Mouse (Mus musculus) gastrocnemius, postnatal 36 days (tissue): Measurements from ENCODE around the gene Raet1d. TPM values are rescaled to one million over a fixed set of nuclear protein-coding genes. Genes with fewer than 3 reads are reported as not detected.
"Not testable (repeated sequence)": the region's sequence is repeated elsewhere in the genome, so short reads cannot be mapped to it uniquely, and the experiment has no call there.

ENCODE experiments used
- DNase-seq, 2 experiments: peaks; one replicate each; pipeline ENCODE4 v3.0.0; 2022
- intact Hi-C: fragments of 180-260 bp; cut with DNase I; formaldehyde crosslinking; loops from one replicate; pipeline ENCODE4 v1.15.1; 2025
- long read RNA-seq, 2 experiments: library from polyadenylated mRNA; stranded (forward); transcript quantifications; one replicate each; pipeline ENCODE4 v2.0.0; 2021
- total RNA-seq, 2 experiments: library from RNA; stranded (reverse); gene quantifications; 2 replicates each; pipeline ENCODE4 v1.2.3; 2021

Raet1d gene
- not detected for total RNA-seq
- long read RNA-seq, experiment 1 = 0 reads
- long read RNA-seq, experiment 2 = 0 reads

- intact Hi-C loops, DNase-seq: not testable (repeated sequence)
Measured at GRCm38 (mm10) chr10:22360252-22360651, at the start of gene Raet1d. TSS of gene Raet1d (plus strand) at chr10:22360552.

- intact Hi-C loops = no loop called here
- no peak for DNase-seq
Measured at GRCm38 (mm10) chr10:22322858-22323257, 37.5 kb upstream of the Raet1d start.

- intact Hi-C loops, DNase-seq: not testable (repeated sequence)
Measured at GRCm38 (mm10) chr10:22345721-22346120, 14.6 kb upstream of the Raet1d start.

GRCm38 (mm10) chr10:22353548-22354195 is 6.7 kb upstream of the Raet1d start:
- DNase-seq, intact Hi-C loops: not testable (repeated sequence)

GRCm38 (mm10) chr10:22354196-22354574 is 6.2 kb upstream of the Raet1d start:
- DNase-seq, intact Hi-C loops: not testable (repeated sequence)

GRCm38 (mm10) chr10:22357373-22357772 is 3.0 kb upstream of the Raet1d start:
- intact Hi-C loops = loop anchor here (5.0 kb wide), 1 partner anchor 190 kb away; no protein-coding TSS in a partner anchor
- DNase-seq = not testable (repeated sequence)

GRCm38 (mm10) chr10:22360957-22361356 is 605 bp downstream of the Raet1d start:
- DNase-seq, intact Hi-C loops: not testable (repeated sequence)

GRCm38 (mm10) chr10:22361415-22362352 is 1.3 kb downstream of the Raet1d start:
- DNase-seq, intact Hi-C loops: not testable (repeated sequence)

GRCm38 (mm10) chr10:22362466-22362865 is 2.1 kb downstream of the Raet1d start:
- intact Hi-C loops, DNase-seq: not testable (repeated sequence)

GRCm38 (mm10) chr10:22364915-22365314 is 4.6 kb downstream of the Raet1d start:
- intact Hi-C loops, DNase-seq: not testable (repeated sequence)

- DNase-seq, intact Hi-C loops: not testable (repeated sequence)
Measured at GRCm38 (mm10) chr10:22381226-22381625, 20.9 kb downstream of the Raet1d start.

- DNase-seq, intact Hi-C loops: not testable (repeated sequence)
Measured at GRCm38 (mm10) chr10:22390146-22390545, 29.8 kb downstream of the Raet1d start.

- DNase-seq, intact Hi-C loops: not testable (repeated sequence)
Measured at GRCm38 (mm10) chr10:22391616-22392015, 31.3 kb downstream of the Raet1d start.

- intact Hi-C loops, DNase-seq: not testable (repeated sequence)
Measured at GRCm38 (mm10) chr10:22393028-22393824, 32.9 kb downstream of the Raet1d start.

GRCm38 (mm10) chr10:22396680-22397079 is 36.3 kb downstream of the Raet1d start:
- intact Hi-C loops, DNase-seq: not testable (repeated sequence)

- peak; percentile 10 to 30 for DNase-seq
- intact Hi-C loops = not testable (repeated sequence)
Measured at GRCm38 (mm10) chr10:22402225-22402917, 42.0 kb downstream of the Raet1d start.

- peak in 1 of 2 experiments; percentile 5 for DNase-seq
- intact Hi-C loops = not testable (repeated sequence)
Measured at GRCm38 (mm10) chr10:22413702-22414494, 53.5 kb downstream of the Raet1d start.
